Mouse (Mus musculus) stomach, postnatal 0 days (tissue): ENCODE results near the gene Tmem259.

ENCODE experiments used
- CTCF ChIP-seq: IDR thresholded peaks from 2 replicates; pipeline ENCODE4 v1.5.1; 2016; ENCODE audit warnings: antibody characterized with exemption, low read depth, mild to moderate bottlenecking, moderate library complexity
- EP300 ChIP-seq: optimal IDR thresholded peaks from 2 replicates; pipeline ENCODE3; 2016; ENCODE audit warnings: antibody characterized with exemption

DNA sequence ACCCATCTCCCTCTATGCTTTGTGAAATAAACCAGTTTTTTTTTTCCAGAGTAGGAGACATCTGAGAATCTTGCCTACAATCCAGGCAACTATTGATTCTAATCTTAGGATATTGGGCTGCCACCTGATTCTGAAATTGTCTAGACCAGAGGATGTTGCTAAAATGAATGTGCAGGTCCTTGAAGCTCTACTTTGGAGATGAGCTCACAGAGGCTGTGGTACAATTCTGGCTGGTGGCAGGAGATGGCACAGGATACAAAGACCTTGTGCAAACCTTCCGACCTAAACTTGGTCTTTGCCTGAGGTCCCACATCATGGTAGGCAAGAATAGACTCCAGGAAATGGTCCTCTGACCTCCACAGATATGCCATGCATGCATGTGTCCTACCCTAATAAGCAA, 11.5 kb upstream of the Tmem259 start:
- TF ChIP-seq CTCF (no peak), EP300 (no peak)
